Comparison of ENCODE assay signal across 17 mouse cellular contexts in genomic region chr6:124787722-124788121, GRCm38 (mm10). TPM values are rescaled to one million over a fixed set of nuclear protein-coding genes. Genes with fewer than 3 reads are reported as not detected.
"Had no signal": no experiment of that assay in that cellular context is flagged by ENCODE, and none has a peak within 500 bp of the region (broad histone marks: within the 10 kb centered on the region; RNA-seq: fewer than 3 reads in every experiment).

No protein-coding gene starts in this region.

- H3K4me2 ChIP-seq: lung, embryonic 14.5 days; midbrain, embryonic 12.5 days; neural tube, embryonic 12.5 days; stomach, embryonic 15.5 days had no signal

- H3K27me3 ChIP-seq: midbrain, embryonic 12.5 days; neural tube, embryonic 12.5 days; stomach, embryonic 15.5 days had no signal

- DNase-seq: lung, embryonic 14.5 days; lung, postnatal 10 days; lung, postnatal 4 days; midbrain, embryonic 14.5 days; right cerebral cortex, postnatal 14 days; thymus, adult 2 months; thymus, postnatal 25 days; thymus, postnatal 4 days had no signal

- H3K9ac ChIP-seq: lung, embryonic 14.5 days; midbrain, embryonic 12.5 days; neural tube, embryonic 12.5 days; stomach, embryonic 15.5 days had no signal

- H3K27ac ChIP-seq: midbrain, embryonic 10.5 days; midbrain, embryonic 12.5 days; neural tube, embryonic 12.5 days; stomach, embryonic 15.5 days; stomach, postnatal 0 days had no signal

- H3K4me3 ChIP-seq: midbrain, embryonic 10.5 days; midbrain, embryonic 12.5 days; neural tube, embryonic 12.5 days; stomach, embryonic 15.5 days had no signal

- H3K4me1 ChIP-seq: midbrain, embryonic 12.5 days; neural tube, embryonic 12.5 days had no signal

- H3K9me3 ChIP-seq: midbrain, embryonic 10.5 days; midbrain, embryonic 12.5 days; neural tube, embryonic 12.5 days; stomach, embryonic 15.5 days had no signal

- H3K36me3 ChIP-seq: midbrain, embryonic 10.5 days; midbrain, embryonic 12.5 days; neural tube, embryonic 12.5 days; stomach, embryonic 15.5 days had no signal

RNA-seq across cellular contexts. Expression of gene Lrrc23, which starts 8.2 kb away (rescaled TPM):
- total RNA-seq: megakaryocyte-erythroid progenitor cell, adult 5-6 weeks; monocyte, adult 5-6 weeks had no signal

RNA-seq across cellular contexts. Expression of gene Eno2, which starts 18.2 kb away (rescaled TPM):
- total RNA-seq: megakaryocyte, adult 5-6 weeks; megakaryocyte-erythroid progenitor cell, adult 5-6 weeks; monocyte, adult 5-6 weeks; neutrophil, adult 5-6 weeks had no signal
